Mouse (Mus musculus) cerebellum, adult 8-10 months (tissue): ENCODE results near the gene Nepn.

Experiments
- DNase-seq: peaks from one replicate; pipeline ENCODE4 v3.0.0; 2022

Nepn gene

GRCm38 (mm10) chr10:52407526-52407925 lies 18.8 kb downstream of the Nepn start:
- DNase-seq, result no peak

DNA sequence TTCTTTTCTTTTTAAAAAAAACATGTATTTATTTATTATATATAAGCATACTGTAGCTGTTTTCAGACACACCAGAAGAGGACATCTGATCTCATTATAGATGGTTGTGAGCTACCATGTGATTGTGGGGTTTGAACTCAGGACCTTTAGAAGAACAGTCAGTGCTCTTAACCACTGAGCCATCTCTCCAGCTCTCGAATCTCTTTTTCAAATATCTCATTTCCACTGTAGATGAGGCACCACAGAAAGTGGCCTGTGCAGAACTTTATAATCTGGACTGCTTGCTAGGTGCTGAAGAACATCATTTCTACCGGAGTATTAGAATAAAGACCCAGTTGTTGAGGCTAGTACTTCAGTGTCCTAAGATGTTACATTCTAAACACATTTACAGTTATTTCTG lies 26.2 kb downstream of the Nepn start:
- DNase-seq, result no peak

GRCm38 (mm10) chr10:52416458-52416857 lies 27.7 kb downstream of the Nepn start:
- peak; percentile 13 for DNase-seq

- peak; percentile 97 for DNase-seq
Measured at GRCm38 (mm10) chr10:52417299-52417997, 28.7 kb downstream of the Nepn start, which contains the start of gene Nus1. TSS of gene Nus1 (plus strand) at chr10:52417547.

DNA sequence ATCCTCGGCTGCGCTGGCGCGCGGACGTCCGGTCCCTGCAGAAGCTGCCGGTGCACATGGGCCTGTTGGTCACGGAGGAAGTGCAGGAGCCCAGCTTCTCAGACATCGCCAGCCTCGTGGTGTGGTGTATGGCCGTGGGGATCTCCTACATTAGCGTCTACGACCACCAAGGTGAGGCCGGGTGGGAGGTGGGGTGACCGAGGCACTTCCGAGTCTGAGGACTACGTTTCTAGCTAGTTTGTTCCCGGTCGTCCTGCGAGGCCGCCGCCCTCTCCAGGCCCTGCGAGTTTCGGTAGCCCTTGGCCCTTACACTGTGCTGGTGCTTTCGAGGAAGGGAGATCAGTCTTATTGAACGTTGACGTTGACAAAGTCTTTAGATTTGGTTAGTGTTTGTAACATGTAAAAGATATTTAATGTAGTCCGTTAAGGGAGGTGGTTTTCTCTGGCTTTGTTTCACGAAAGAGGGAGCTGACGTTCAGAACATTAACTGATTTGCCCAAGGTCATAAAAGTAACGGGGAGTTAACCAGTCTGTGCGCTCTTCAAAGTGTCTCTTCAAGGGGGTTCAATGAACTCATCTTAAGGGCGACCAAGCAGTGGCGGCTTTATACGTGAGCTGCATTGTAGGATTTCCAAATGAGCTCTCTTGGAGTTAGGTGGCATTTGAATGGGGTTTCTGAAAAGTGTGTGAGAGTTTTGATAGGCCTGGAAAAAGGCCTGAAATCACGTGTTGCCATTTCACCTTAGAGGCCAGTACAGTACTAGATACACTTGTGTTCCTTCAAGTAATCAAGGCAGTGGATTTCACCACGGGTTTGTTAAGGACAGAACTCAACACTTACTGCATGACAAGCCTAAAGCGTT lies 29.5 kb downstream of the Nepn start:
- DNase-seq, result no peak

- DNase-seq, result no peak
Measured at GRCm38 (mm10) chr10:52418931-52419330, 30.2 kb downstream of the Nepn start.

- no peak for DNase-seq
Measured at GRCm38 (mm10) chr10:52419402-52419801, 30.6 kb downstream of the Nepn start.

- no peak for DNase-seq
Measured at GRCm38 (mm10) chr10:52420526-52420925, 31.8 kb downstream of the Nepn start.

GRCm38 (mm10) chr10:52421716-52422115 lies 32.9 kb downstream of the Nepn start:
- DNase-seq, result no peak

DNA sequence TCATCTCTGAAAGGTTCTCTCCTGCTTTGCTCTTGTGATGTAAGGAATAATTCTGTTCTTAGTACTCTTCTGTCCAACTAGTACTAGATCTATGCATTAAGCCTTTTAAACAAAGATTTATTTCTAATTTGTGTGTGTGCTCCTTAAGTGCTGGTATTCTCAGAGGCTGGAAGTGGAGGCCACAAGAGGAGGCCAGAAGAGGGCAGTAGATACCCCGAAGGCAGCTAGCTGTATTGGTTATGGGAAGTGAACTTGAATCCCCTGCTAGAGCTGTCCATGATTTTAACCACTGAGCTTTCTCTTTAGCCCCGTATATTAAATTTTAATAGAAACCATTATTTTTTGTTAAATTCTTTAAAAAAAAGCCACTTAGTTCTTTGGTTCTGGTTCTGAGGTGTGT lies 34.3 kb downstream of the Nepn start:
- DNase-seq, result no peak

DNA sequence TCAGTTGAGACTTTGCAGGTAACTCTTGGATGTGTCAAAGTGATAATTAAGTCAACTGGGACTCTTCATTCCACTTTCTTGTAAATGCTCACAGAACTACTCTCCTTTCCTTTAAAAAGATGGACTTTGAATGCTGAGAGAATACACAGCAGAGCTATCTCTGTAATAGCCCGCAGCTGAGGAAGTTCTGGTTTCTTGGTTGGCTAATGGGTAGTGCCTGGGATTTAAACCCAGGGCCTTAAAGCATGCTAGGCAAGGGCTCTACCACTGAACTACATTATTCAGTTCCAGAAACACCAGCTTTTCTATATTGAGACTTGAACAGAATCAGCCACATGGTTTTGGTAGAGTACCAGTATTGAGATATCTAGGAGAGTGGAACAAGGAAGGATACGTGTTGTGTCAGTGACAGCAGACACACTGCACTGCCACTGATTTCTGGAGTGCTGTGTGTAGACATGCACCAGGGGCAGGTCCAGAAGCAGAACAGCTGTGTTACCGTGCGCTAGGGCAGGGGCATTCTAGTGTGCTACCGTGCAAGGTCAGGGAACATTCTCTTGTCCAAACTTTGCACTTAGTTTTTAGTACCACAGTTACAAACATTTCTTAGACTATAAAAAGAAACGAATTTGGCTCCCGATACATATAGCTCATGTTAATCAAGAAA lies 37.7 kb downstream of the Nepn start:
- no peak for DNase-seq

GRCm38 (mm10) chr10:52427634-52428415 lies 39.1 kb downstream of the Nepn start:
- no peak for DNase-seq

GRCm38 (mm10) chr10:52430953-52431352 lies 42.2 kb downstream of the Nepn start:
- DNase-seq, result no peak

- DNase-seq, result no peak
Measured at GRCm38 (mm10) chr10:52434836-52435235, 46.1 kb downstream of the Nepn start.
